Mouse (Mus musculus): ENCODE data around the gene Ccser1. TPM values are rescaled to one million over a fixed set of nuclear protein-coding genes. Genes with fewer than 3 reads are reported as not detected.

The Ccser1 gene
- total RNA-seq, 1 experiment: 4.1 TPM

GRCm38 (mm10) chr6:62301576-62302312 is 1121.6 kb downstream of the Ccser1 start:
- H3K9ac ChIP-seq (ENCODE audit: insufficient read depth, low read depth, low read length, poor library complexity, severe bottlenecking): no peak overlapping the region
- DNase-seq (ENCODE audit: low read depth, low spot score): no peak
- H3K36me3 ChIP-seq (ENCODE audit: control insufficient read depth, insufficient read depth, low read length, poor library complexity, severe bottlenecking): no peaks in the 10 kb centered on the region
- in situ Hi-C loops (cut with MboI; ENCODE audit: low sequenced_read_pairs in 2 of 2, unreplicated experiment in 2 of 2): no loop called here
- TF ChIP-seq HCFC1 (IDR thresholded peaks at IDR 0.05; ENCODE audit: borderline replicate concordance, insufficient read depth, low read length) (no peak), MAFK (IDR thresholded peaks at IDR 0.05; ENCODE audit: insufficient read depth, low read depth, low read length) (no peak), ZNF384 (IDR thresholded peaks at IDR 0.05; ENCODE audit: low read depth, low read length) (no peak), CHD2 (IDR thresholded peaks at IDR 0.05; ENCODE audit: low read depth, low read length) (no peak), ZC3H11A (IDR thresholded peaks at IDR 0.05; ENCODE audit: borderline replicate concordance, low read depth, low read length) (no peak)
- no peak overlapping the region for H3K27ac ChIP-seq (ENCODE audit: insufficient read depth, low read depth, low read length, poor library complexity, severe bottlenecking)
- no peaks in the 10 kb centered on the region for H3K9me3 ChIP-seq (ENCODE audit: control insufficient read depth, insufficient read depth, low read depth, low read length)
- no peak overlapping the region for H3K4me3 ChIP-seq (ENCODE audit: insufficient read depth in 1 of 2, low read depth in 1 of 2, low read length in 2 of 2, poor library complexity in 1 of 2, severe bottlenecking in 1 of 2)
- no peaks in the 10 kb centered on the region for H3K4me1 ChIP-seq (ENCODE audit: control insufficient read depth in 2 of 2, insufficient read depth in 2 of 2, low read length in 2 of 2, poor library complexity in 1 of 2)

- TF ChIP-seq ZC3H11A (IDR thresholded peaks at IDR 0.05; ENCODE audit: borderline replicate concordance, low read depth, low read length) (no peak), MAFK (IDR thresholded peaks at IDR 0.05; ENCODE audit: insufficient read depth, low read depth, low read length) (no peak), CHD2 (IDR thresholded peaks at IDR 0.05; ENCODE audit: low read depth, low read length) (no peak), ZNF384 (IDR thresholded peaks at IDR 0.05; ENCODE audit: low read depth, low read length) (no peak), HCFC1 (IDR thresholded peaks at IDR 0.05; ENCODE audit: borderline replicate concordance, insufficient read depth, low read length) (no peak)
These were observed 1138.5 kb downstream of the Ccser1 start for GRCm38 (mm10) chr6:62318627-62319026.

GRCm38 (mm10) chr6:62340319-62340718 is 1160.2 kb downstream of the Ccser1 start:
- in situ Hi-C loops (cut with MboI; ENCODE audit: low sequenced_read_pairs in 2 of 2, unreplicated experiment in 2 of 2): no loop called here
- no peak overlapping the region for H3K27ac ChIP-seq (ENCODE audit: insufficient read depth, low read depth, low read length, poor library complexity, severe bottlenecking)
- no peaks in the 10 kb centered on the region for H3K36me3 ChIP-seq (ENCODE audit: control insufficient read depth, insufficient read depth, low read length, poor library complexity, severe bottlenecking)
- H3K9me3 ChIP-seq (ENCODE audit: control insufficient read depth, insufficient read depth, low read depth, low read length): no peaks in the 10 kb centered on the region
- no peak overlapping the region for H3K9ac ChIP-seq (ENCODE audit: insufficient read depth, low read depth, low read length, poor library complexity, severe bottlenecking)
- TF ChIP-seq HCFC1 (IDR thresholded peaks at IDR 0.05; ENCODE audit: borderline replicate concordance, insufficient read depth, low read length): no peak
- no peak for TF ChIP-seq ZC3H11A (IDR thresholded peaks at IDR 0.05; ENCODE audit: borderline replicate concordance, low read depth, low read length)
- TF ChIP-seq CHD2 (IDR thresholded peaks at IDR 0.05; ENCODE audit: low read depth, low read length): no peak
- no peak for TF ChIP-seq ZNF384 (IDR thresholded peaks at IDR 0.05; ENCODE audit: low read depth, low read length)
- TF ChIP-seq MAFK (IDR thresholded peaks at IDR 0.05; ENCODE audit: insufficient read depth, low read depth, low read length): no peak
- DNase-seq (ENCODE audit: low read depth, low spot score): no peak
- no peak overlapping the region for H3K4me3 ChIP-seq (ENCODE audit: insufficient read depth in 1 of 2, low read depth in 1 of 2, low read length in 2 of 2, poor library complexity in 1 of 2, severe bottlenecking in 1 of 2)
- no peaks in the 10 kb centered on the region for H3K4me1 ChIP-seq (ENCODE audit: control insufficient read depth in 2 of 2, insufficient read depth in 2 of 2, low read length in 2 of 2, poor library complexity in 1 of 2)

More at GRCm38 (mm10) chr6:62318627-62319026, 1138.5 kb downstream of the Ccser1 start:
- Histone ChIP-seq H3K9ac (ENCODE audit: insufficient read depth, low read depth, low read length, poor library complexity, severe bottlenecking) (no peak overlapping the region), H3K27ac (ENCODE audit: insufficient read depth, low read depth, low read length, poor library complexity, severe bottlenecking) (no peak overlapping the region), H3K4me3 (ENCODE audit: insufficient read depth in 1 of 2, low read depth in 1 of 2, low read length in 2 of 2, poor library complexity in 1 of 2, severe bottlenecking in 1 of 2) (no peak overlapping the region), H3K4me1 (ENCODE audit: control insufficient read depth in 2 of 2, insufficient read depth in 2 of 2, low read length in 2 of 2, poor library complexity in 1 of 2) (no peaks in the 10 kb centered on the region), H3K9me3 (ENCODE audit: control insufficient read depth, insufficient read depth, low read depth, low read length) (no peaks in the 10 kb centered on the region), H3K36me3 (ENCODE audit: control insufficient read depth, insufficient read depth, low read length, poor library complexity, severe bottlenecking) (no peaks in the 10 kb centered on the region)
- peak; percentile 9 for DNase-seq (ENCODE audit: low read depth, low spot score)
- in situ Hi-C loops (cut with MboI; ENCODE audit: low sequenced_read_pairs in 2 of 2, unreplicated experiment in 2 of 2): no loop called here

- DNase-seq (ENCODE audit: low read depth, low spot score): no peak
- no peaks in the 10 kb centered on the region for H3K9me3 ChIP-seq (ENCODE audit: control insufficient read depth, insufficient read depth, low read depth, low read length)
- TF ChIP-seq ZC3H11A (IDR thresholded peaks at IDR 0.05; ENCODE audit: borderline replicate concordance, low read depth, low read length) (no peak), CHD2 (IDR thresholded peaks at IDR 0.05; ENCODE audit: low read depth, low read length) (no peak), MAFK (IDR thresholded peaks at IDR 0.05; ENCODE audit: insufficient read depth, low read depth, low read length) (no peak), ZNF384 (IDR thresholded peaks at IDR 0.05; ENCODE audit: low read depth, low read length) (no peak), HCFC1 (IDR thresholded peaks at IDR 0.05; ENCODE audit: borderline replicate concordance, insufficient read depth, low read length) (no peak)
- in situ Hi-C loops (cut with MboI; ENCODE audit: low sequenced_read_pairs in 2 of 2, unreplicated experiment in 2 of 2): no loop called here
- no peak overlapping the region for H3K4me3 ChIP-seq (ENCODE audit: insufficient read depth in 1 of 2, low read depth in 1 of 2, low read length in 2 of 2, poor library complexity in 1 of 2, severe bottlenecking in 1 of 2)
- no peak overlapping the region for H3K27ac ChIP-seq (ENCODE audit: insufficient read depth, low read depth, low read length, poor library complexity, severe bottlenecking)
- no peaks in the 10 kb centered on the region for H3K4me1 ChIP-seq (ENCODE audit: control insufficient read depth in 2 of 2, insufficient read depth in 2 of 2, low read length in 2 of 2, poor library complexity in 1 of 2)
- no peak overlapping the region for H3K9ac ChIP-seq (ENCODE audit: insufficient read depth, low read depth, low read length, poor library complexity, severe bottlenecking)
- no peaks in the 10 kb centered on the region for H3K36me3 ChIP-seq (ENCODE audit: control insufficient read depth, insufficient read depth, low read length, poor library complexity, severe bottlenecking)
These were observed 1187.7 kb downstream of the Ccser1 start for GRCm38 (mm10) chr6:62367802-62368201.

Measured in ES-E14 (cell line).